Mouse (Mus musculus): ENCODE data around the gene Rplp1. TPM values are rescaled to one million over a fixed set of nuclear protein-coding genes. Genes with fewer than 3 reads are reported as not detected.

Gene Rplp1
- polyA plus RNA-seq, 1 experiment from 2014 or later = 1,709 TPM

DNA sequence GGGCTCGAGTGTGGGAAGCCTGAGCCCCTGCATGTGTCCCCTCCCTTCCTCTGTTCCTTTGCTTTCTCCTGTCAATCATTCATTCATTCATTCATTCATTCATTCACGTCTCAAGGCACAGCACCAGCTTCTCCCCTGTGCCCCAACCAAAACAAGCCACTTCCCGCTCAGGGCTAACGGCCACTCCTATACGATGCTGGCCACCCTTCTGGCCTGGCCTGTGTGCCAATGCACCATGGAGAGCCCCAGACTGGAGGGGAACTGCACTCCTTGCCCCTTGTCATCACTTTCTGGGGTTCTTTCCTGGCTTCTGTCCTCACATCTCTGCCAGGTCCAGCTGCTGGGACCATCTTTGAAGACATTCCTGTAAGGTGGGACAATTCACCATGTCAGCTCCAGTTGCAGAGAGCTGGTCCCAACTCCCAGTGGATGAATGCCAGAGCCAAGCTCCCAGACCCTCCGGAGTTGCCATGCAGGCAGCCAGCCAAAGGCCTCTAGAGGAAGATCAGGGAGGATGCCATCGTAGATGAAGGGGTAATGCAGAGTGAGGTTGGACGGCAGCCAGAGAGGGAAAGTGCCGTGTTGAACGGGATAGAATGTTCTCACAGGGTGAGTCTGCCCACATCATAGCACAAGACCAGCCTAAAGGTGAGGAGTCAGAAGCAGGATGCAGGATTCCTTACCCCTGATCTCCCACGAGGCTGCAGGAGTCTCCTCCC is 26.5 kb downstream of the Rplp1 start:
- DNase-seq (ENCODE audit: low spot score) (no peak), ATAC-seq (replicated peaks; ENCODE audit: low FRiP score, low read depth) (no peak)
- H3K4me3 ChIP-seq (replicated peaks; ENCODE audit: low read depth, low read length) = no peak overlapping the region
- H3K27me3 ChIP-seq (ENCODE audit: insufficient read depth, low read length) = no peaks in the 10 kb centered on the region
- H3K27ac ChIP-seq = no peak overlapping the region
- no peaks in the 10 kb centered on the region for H3K4me1 ChIP-seq (replicated peaks; ENCODE audit: insufficient read depth, low read length)
- H3K4me2 ChIP-seq (ENCODE audit: low read length) = no peak overlapping the region
- H3K36me3 ChIP-seq (ENCODE audit: insufficient read depth, low read length) = no peaks in the 10 kb centered on the region
- TF ChIP-seq CTCF (IDR thresholded peaks at IDR 0.05; ENCODE audit: low read depth) = no peak
- H3K9ac ChIP-seq (ENCODE audit: low read depth, low read length) = no peak overlapping the region
- H3K9me3 ChIP-seq (replicated peaks; ENCODE audit: low read length) = no peaks in the 10 kb centered on the region
- 63% methylated on average over 11 of the region's 11 CpGs for WGBS

DNA sequence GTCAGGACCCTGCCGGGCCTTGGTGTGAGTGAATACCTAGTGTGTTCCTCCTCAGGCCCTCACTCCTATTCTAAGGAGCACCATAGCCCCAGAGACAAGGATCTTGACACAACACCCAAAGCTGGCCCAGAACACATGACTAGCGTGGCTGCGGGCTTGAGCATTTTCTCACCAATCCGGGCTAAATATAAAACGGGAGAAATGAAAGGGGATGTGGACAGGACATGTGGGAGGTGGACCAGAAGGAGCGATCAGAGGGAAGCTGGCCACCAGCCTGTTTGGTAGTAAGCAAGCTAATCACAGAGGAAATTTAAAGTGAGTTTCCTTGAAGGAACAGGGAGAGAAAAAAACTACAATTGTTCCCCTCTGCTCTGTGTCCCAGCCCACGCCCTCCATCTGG is 28.4 kb downstream of the Rplp1 start:
- Histone ChIP-seq H3K4me2 (ENCODE audit: low read length) (no peak overlapping the region), H3K9ac (ENCODE audit: low read depth, low read length) (no peak overlapping the region), H3K36me3 (ENCODE audit: insufficient read depth, low read length) (no peaks in the 10 kb centered on the region), H3K4me3 (replicated peaks; ENCODE audit: low read depth, low read length) (no peak overlapping the region), H3K4me1 (replicated peaks; ENCODE audit: insufficient read depth, low read length) (no peaks in the 10 kb centered on the region), H3K27ac (no peak overlapping the region), H3K27me3 (ENCODE audit: insufficient read depth, low read length) (no peaks in the 10 kb centered on the region), H3K9me3 (replicated peaks; ENCODE audit: low read length) (no peaks in the 10 kb centered on the region)
- ATAC-seq (replicated peaks; ENCODE audit: low FRiP score, low read depth) = no peak
- WGBS = 54% methylated on average over 7 of the region's 7 CpGs
- DNase-seq (ENCODE audit: low spot score) = no peak
- TF ChIP-seq CTCF (IDR thresholded peaks at IDR 0.05; ENCODE audit: low read depth) = no peak

DNA sequence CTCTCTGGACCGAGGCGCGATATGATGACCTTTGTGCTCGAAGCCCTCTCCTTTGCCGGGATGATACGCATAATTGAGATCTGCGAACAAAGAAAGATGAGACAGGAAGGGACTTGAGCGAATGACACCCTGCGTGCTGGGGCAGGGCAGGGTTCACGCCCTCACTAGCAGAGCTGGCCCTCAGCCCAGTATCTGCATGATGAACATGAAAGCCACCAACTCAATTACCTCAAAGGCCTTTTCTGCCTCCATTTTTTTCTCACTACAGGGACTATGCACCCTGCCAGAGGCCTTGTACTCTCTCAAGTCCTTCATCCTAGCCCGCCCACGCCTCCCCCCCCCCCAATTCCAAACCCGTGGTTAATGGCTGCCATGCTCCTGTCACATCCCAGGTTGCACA is 29.4 kb downstream of the Rplp1 start:
- no peak for TF ChIP-seq CTCF (IDR thresholded peaks at IDR 0.05; ENCODE audit: low read depth)
- Histone ChIP-seq H3K27ac (no peak overlapping the region), H3K4me3 (replicated peaks; ENCODE audit: low read depth, low read length) (no peak overlapping the region), H3K36me3 (ENCODE audit: insufficient read depth, low read length) (no peaks in the 10 kb centered on the region), H3K27me3 (ENCODE audit: insufficient read depth, low read length) (no peaks in the 10 kb centered on the region), H3K9me3 (replicated peaks; ENCODE audit: low read length) (no peaks in the 10 kb centered on the region), H3K4me1 (replicated peaks; ENCODE audit: insufficient read depth, low read length) (no peaks in the 10 kb centered on the region), H3K9ac (ENCODE audit: low read depth, low read length) (no peak overlapping the region), H3K4me2 (ENCODE audit: low read length) (no peak overlapping the region)
- WGBS = 64% methylated on average over 13 of the region's 13 CpGs
- no peak for ATAC-seq (replicated peaks; ENCODE audit: low FRiP score, low read depth)
- DNase-seq (ENCODE audit: low spot score) = no peak

DNA sequence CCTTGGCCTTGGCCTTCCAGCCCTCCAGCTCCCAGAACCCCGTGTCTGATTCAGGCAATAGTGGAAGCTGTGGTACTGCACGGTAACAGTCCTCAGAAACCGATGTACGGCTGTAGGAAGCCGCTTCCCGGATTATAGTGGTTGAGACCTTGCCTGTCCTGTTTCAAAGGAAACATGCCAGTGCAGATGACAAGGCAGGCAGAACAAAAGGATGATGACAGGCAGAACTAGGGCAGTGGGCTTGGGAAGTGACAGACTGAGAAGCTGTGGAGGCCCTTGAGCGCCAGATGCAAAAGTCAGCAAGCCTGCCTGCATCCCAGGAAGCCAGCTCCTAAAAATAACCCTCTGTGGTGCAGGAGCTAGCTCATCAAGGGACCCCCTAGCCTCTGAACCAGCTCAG is 30.0 kb downstream of the Rplp1 start:
- no peaks in the 10 kb centered on the region for H3K36me3 ChIP-seq (ENCODE audit: insufficient read depth, low read length)
- no peaks in the 10 kb centered on the region for H3K4me1 ChIP-seq (replicated peaks; ENCODE audit: insufficient read depth, low read length)
- H3K27ac ChIP-seq = no peak overlapping the region
- no peak for ATAC-seq (replicated peaks; ENCODE audit: low FRiP score, low read depth)
- H3K9ac ChIP-seq (ENCODE audit: low read depth, low read length) = no peak overlapping the region
- no peak overlapping the region for H3K4me3 ChIP-seq (replicated peaks; ENCODE audit: low read depth, low read length)
- no peak overlapping the region for H3K4me2 ChIP-seq (ENCODE audit: low read length)
- no peak for TF ChIP-seq CTCF (IDR thresholded peaks at IDR 0.05; ENCODE audit: low read depth)
- H3K9me3 ChIP-seq (replicated peaks; ENCODE audit: low read length) = no peaks in the 10 kb centered on the region
- 91% methylated on average over 7 of the region's 7 CpGs for WGBS
- no peak for DNase-seq (ENCODE audit: low spot score)
- H3K27me3 ChIP-seq (ENCODE audit: insufficient read depth, low read length) = no peaks in the 10 kb centered on the region

DNA sequence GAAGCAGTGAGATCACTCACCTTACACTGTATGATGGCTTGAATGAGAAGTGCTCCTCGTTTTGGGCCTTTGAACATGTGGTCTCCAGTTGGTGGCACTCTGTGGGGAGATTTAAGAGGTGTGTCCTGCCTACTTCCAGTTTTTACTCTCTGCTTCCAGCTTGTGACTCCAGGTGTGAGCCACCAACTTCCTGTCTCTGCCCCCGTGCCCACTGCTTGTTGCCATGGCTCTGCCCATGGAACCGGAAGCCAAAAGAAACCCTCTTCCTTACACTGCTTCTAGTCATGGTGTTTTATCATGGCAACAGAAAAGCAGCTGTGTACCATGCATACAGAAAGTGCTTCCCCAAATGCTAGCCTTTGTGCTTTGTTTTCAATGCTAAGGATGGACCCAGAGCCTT is 32.2 kb downstream of the Rplp1 start:
- Histone ChIP-seq H3K9ac (ENCODE audit: low read depth, low read length) (no peak overlapping the region), H3K27me3 (ENCODE audit: insufficient read depth, low read length) (no peaks in the 10 kb centered on the region), H3K36me3 (ENCODE audit: insufficient read depth, low read length) (no peaks in the 10 kb centered on the region), H3K27ac (no peak overlapping the region), H3K4me1 (replicated peaks; ENCODE audit: insufficient read depth, low read length) (0 out of 2 replicates have a peak, but pooled peaks cover 3% of the 10 kb centered on the region), H3K4me3 (replicated peaks; ENCODE audit: low read depth, low read length) (no peak overlapping the region), H3K4me2 (ENCODE audit: low read length) (no peak overlapping the region), H3K9me3 (replicated peaks; ENCODE audit: low read length) (no peaks in the 10 kb centered on the region)
- no peak for TF ChIP-seq CTCF (IDR thresholded peaks at IDR 0.05; ENCODE audit: low read depth)
- 60% methylated on average over 3 of the region's 3 CpGs for WGBS
- DNase-seq (ENCODE audit: low spot score) (no peak), ATAC-seq (replicated peaks; ENCODE audit: low FRiP score, low read depth) (no peak)

DNA sequence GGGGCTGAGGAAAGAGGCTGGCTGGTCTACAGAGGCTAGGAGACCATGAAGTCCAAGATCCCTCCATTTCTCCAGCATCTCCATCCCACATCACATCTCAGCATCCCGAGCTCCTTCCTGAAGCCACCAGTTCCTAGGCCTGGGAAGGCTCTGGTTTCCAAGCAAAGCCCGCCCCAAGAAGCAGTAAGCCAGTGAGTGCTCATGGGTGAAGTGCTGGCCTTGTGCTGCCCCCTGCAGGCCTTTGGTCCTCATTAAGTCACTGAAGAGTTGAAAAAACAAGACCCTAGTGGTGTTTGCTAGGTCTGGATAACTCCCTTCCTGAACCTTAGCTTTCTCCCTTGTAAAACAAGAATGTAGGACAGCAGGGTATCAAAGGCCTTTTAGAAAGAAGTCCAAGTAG is 35.5 kb downstream of the Rplp1 start:
- ATAC-seq (replicated peaks; ENCODE audit: low FRiP score, low read depth) = no peak; the same call in 1 of the 2 replicates
- Histone ChIP-seq H3K9me3 (replicated peaks; ENCODE audit: low read length) (no peaks in the 10 kb centered on the region), H3K4me2 (ENCODE audit: low read length) (no peak overlapping the region), H3K4me1 (replicated peaks; ENCODE audit: insufficient read depth, low read length) (peaks cover 3% of the 10 kb centered on the region; the same call in 1 of the 2 replicates), H3K9ac (ENCODE audit: low read depth, low read length) (no peak overlapping the region), H3K36me3 (ENCODE audit: insufficient read depth, low read length) (no peaks in the 10 kb centered on the region), H3K27ac (no peak overlapping the region), H3K27me3 (ENCODE audit: insufficient read depth, low read length) (no peaks in the 10 kb centered on the region), H3K4me3 (replicated peaks; ENCODE audit: low read depth, low read length) (no peak overlapping the region)
- TF ChIP-seq CTCF (IDR thresholded peaks at IDR 0.05; ENCODE audit: low read depth) = peak; percentile 81
- WGBS = 30% methylated on average over 2 of the region's 2 CpGs
- DNase-seq (ENCODE audit: low spot score) = peak; percentile 88
